Mouse (Mus musculus) midbrain, embryonic 11.5 days (tissue): ENCODE data around the gene 4933434E20Rik. TPM values are rescaled to one million over a fixed set of nuclear protein-coding genes. Genes with fewer than 3 reads are reported as not detected.

Experiments
- ATAC-seq: fragments of 200-750 bp; cut with Nextera tagmentation; 2 replicates; pipeline ENCODE4 v1.8.0; 2017; ENCODE audit warnings: moderate TSS enrichment, moderate library complexity; ENCODE audit not compliant: low FRiP score
- DNase-seq: peaks from one replicate; pipeline ENCODE4 v3.0.0; 2015; ENCODE audit warnings: low spot score; ENCODE audit errors: missing footprints
- H3K27ac ChIP-seq: fragments of 300-500 bp; sonication (generic); 2 replicates; pipeline ENCODE4 v1.5.1; 2014; ENCODE audit warnings: low read depth, low read length
- H3K27me3 ChIP-seq: fragments of 300-500 bp; sonication (generic); 2 replicates; pipeline ENCODE4 v1.6.1; 2014; ENCODE audit warnings: mild to moderate bottlenecking, low read length, moderate library complexity, mixed read lengths; ENCODE audit not compliant: control insufficient read depth, insufficient read depth
- H3K36me3 ChIP-seq: fragments of 300-500 bp; sonication (generic); 2 replicates; pipeline ENCODE4 v1.6.1; 2014; ENCODE audit warnings: mild to moderate bottlenecking, low read length, moderate library complexity, mixed read lengths; ENCODE audit not compliant: control insufficient read depth, insufficient read depth
- H3K4me1 ChIP-seq: fragments of 300-500 bp; sonication (generic); 2 replicates; pipeline ENCODE4 v1.6.1; 2014; ENCODE audit warnings: low read length; ENCODE audit not compliant: control insufficient read depth, insufficient read depth
- H3K4me2 ChIP-seq: fragments of 300-500 bp; sonication (generic); 2 replicates; pipeline ENCODE4 v1.6.1; 2014; ENCODE audit warnings: mild to moderate bottlenecking, moderate library complexity
- H3K4me3 ChIP-seq: fragments of 300-500 bp; sonication (generic); 2 replicates; pipeline ENCODE4 v1.5.1; 2014; ENCODE audit warnings: low read depth, low read length
- H3K9ac ChIP-seq: fragments of 300-500 bp; sonication (generic); 2 replicates; pipeline ENCODE4 v1.6.1; 2014; ENCODE audit warnings: low read length
- H3K9me3 ChIP-seq: fragments of 300-500 bp; sonication (generic); 2 replicates; pipeline ENCODE4 v1.6.1; 2016; ENCODE audit warnings: low read length; ENCODE audit not compliant: control insufficient read depth
- WGBS: fragments of 180-500 bp; shearing (Covaris S2); extraction: QIAGEN DNeasy Blood & Tissue Kit; methylation state at CpG from one replicate; pipeline ENCODE4 v1.1.7; 2014; 5-methylcytosine and 5-hydroxymethylcytosine counted together
- polyA plus RNA-seq: library from polyadenylated mRNA; unstranded; fragments of >200 nt; fragmentation: Nextera tagmentation; extraction: Ambion mirVana; gene quantifications from 2 replicates; pipeline ENCODE4 v1.2.1, GENCODE M21; 2014

The 4933434E20Rik gene
- polyA plus RNA-seq, 1 experiment from 2014 or later: 207 TPM

- no peaks in the 10 kb centered on the region for H3K9me3 ChIP-seq
- peaks cover 3% of the 10 kb centered on the region for H3K36me3 ChIP-seq
- H3K27me3 ChIP-seq: no peaks in the 10 kb centered on the region
- ATAC-seq (no peak), DNase-seq (no peak)
- 93% methylated on average over 6 of the region's 6 CpGs for WGBS
- no peak overlapping the region for H3K4me2 ChIP-seq
- no peaks in the 10 kb centered on the region for H3K4me1 ChIP-seq
- no peak overlapping the region for H3K9ac ChIP-seq
- H3K27ac ChIP-seq: no peak overlapping the region
- H3K4me3 ChIP-seq: no peak overlapping the region
Observed at GRCm38 (mm10) chr3:90061549-90061948, 10.1 kb downstream of the 4933434E20Rik start.

DNA sequence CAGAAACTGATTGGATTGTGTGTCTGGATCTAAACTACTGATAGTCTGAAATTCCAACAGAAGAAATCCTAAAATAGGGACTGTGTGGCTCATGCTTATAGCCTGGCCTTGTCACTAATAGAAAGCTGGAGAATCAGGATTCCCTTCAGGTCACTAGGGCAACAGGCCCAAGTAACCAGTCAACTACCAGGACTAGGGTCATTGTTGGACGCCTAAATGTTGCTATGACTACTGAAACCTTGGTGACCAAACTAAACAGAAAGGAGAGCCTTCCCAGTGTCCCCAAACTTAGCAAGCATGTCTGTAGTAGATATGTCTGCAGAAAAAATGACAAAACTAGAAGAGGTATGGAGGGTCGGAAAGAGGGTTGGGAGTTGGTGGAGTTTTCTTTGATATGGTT lies 11.1 kb downstream of the 4933434E20Rik start:
- Histone ChIP-seq H3K9ac (no peak overlapping the region), H3K4me2 (no peak overlapping the region), H3K4me3 (no peak overlapping the region), H3K27ac (no peak overlapping the region), H3K4me1 (no peaks in the 10 kb centered on the region), H3K36me3 (peaks cover 2% of the 10 kb centered on the region; the same call in 1 of the 2 replicates), H3K9me3 (no peaks in the 10 kb centered on the region), H3K27me3 (no peaks in the 10 kb centered on the region)
- DNase-seq (no peak), ATAC-seq (no peak)
- 54% methylated on average over 2 of the region's 2 CpGs for WGBS

GRCm38 (mm10) chr3:90064383-90064782 lies 12.9 kb downstream of the 4933434E20Rik start:
- 86% methylated on average over 3 of the region's 3 CpGs for WGBS

GRCm38 (mm10) chr3:90065553-90065952 lies 14.1 kb downstream of the 4933434E20Rik start:
- no peak for ATAC-seq
- WGBS: 70% methylated on average over 3 of the region's 3 CpGs
- H3K4me1 ChIP-seq: no peaks in the 10 kb centered on the region
- H3K9ac ChIP-seq: no peak overlapping the region
- H3K27me3 ChIP-seq: no peaks in the 10 kb centered on the region
- H3K4me3 ChIP-seq: no peak overlapping the region
- peaks cover 2% of the 10 kb centered on the region; the same call in 1 of the 2 replicates for H3K36me3 ChIP-seq
- H3K27ac ChIP-seq: no peak overlapping the region
- H3K4me2 ChIP-seq: no peak overlapping the region
- DNase-seq: peak; percentile 94
- H3K9me3 ChIP-seq: no peaks in the 10 kb centered on the region

More at GRCm38 (mm10) chr3:90064383-90064782, 12.9 kb downstream of the 4933434E20Rik start:
- no peak for ATAC-seq
- Histone ChIP-seq H3K4me1 (no peaks in the 10 kb centered on the region), H3K36me3 (peaks cover 2% of the 10 kb centered on the region; the same call in 1 of the 2 replicates), H3K9me3 (no peaks in the 10 kb centered on the region), H3K27me3 (no peaks in the 10 kb centered on the region), H3K27ac (no peak overlapping the region), H3K9ac (no peak overlapping the region), H3K4me2 (no peak overlapping the region), H3K4me3 (no peak overlapping the region)
- DNase-seq: no peak

GRCm38 (mm10) chr3:90067851-90068250 lies 16.4 kb downstream of the 4933434E20Rik start:
- no peaks in the 10 kb centered on the region for H3K4me1 ChIP-seq
- ATAC-seq: no peak
- 89% methylated on average over 4 of the region's 4 CpGs for WGBS
- no peak overlapping the region for H3K4me3 ChIP-seq
- no peak overlapping the region for H3K4me2 ChIP-seq
- no peaks in the 10 kb centered on the region for H3K9me3 ChIP-seq
- H3K27ac ChIP-seq: no peak overlapping the region
- no peak for DNase-seq
- 0 out of 2 replicates have a peak, but pooled peaks cover 2% of the 10 kb centered on the region for H3K36me3 ChIP-seq
- H3K27me3 ChIP-seq: no peaks in the 10 kb centered on the region
- H3K9ac ChIP-seq: no peak overlapping the region

DNA sequence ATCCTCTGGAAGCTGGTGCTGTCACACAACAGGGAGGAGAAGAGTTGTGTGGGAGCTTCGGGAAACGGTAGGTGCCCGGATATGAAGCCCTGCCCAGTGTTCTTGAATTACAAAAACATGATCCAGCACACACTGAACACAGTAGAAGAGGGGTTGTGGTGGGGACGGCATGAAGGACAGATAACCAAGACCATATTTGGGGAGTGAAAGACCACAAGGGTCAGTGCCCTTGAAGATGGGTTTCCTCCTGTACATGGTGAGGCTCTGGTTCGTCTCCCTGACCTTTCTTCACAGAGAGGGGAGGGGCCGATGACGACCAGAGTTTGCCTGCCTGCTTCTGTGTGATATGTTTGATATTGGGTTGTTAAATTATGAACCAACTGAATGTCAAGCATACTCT lies 18.3 kb downstream of the 4933434E20Rik start:
- no peak overlapping the region for H3K27ac ChIP-seq
- no peak overlapping the region for H3K9ac ChIP-seq
- no peaks in the 10 kb centered on the region for H3K27me3 ChIP-seq
- ATAC-seq (no peak), DNase-seq (no peak)
- no peaks in the 10 kb centered on the region for H3K4me1 ChIP-seq
- 85% methylated on average over 7 of the region's 7 CpGs for WGBS
- no peak overlapping the region for H3K4me2 ChIP-seq
- 0 out of 2 replicates have a peak, but pooled peaks cover 2% of the 10 kb centered on the region for H3K36me3 ChIP-seq
- no peak overlapping the region for H3K4me3 ChIP-seq
- H3K9me3 ChIP-seq: no peaks in the 10 kb centered on the region

DNA sequence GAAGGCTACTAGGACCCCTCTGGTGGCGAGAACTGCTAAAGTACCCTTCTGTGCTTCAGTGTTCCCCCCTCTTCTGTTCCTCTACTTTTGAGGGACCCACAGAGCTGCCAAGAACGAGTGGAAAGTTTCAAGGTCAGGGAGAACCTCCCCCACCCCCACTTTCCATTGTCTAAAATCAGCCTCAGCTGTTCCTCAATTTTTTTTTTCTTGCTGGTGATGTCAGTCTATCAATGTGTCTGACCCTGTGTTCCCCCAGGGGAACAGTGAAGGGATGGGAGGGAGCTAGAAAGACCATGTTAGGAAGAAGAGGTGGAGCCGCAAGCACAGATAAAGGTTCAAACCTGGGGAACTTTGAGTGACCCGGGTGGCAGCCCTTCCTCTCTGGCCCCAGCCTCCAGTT lies 20.9 kb downstream of the 4933434E20Rik start, which contains the start of gene Tpm3:
Tpm3 (plus strand) TSS at position 356 of the 400 bp plus-strand sequence.
- H3K4me3 ChIP-seq: no peak within 1 kb of the TSS
- peaks cover 6% of the 10 kb centered on the region for H3K4me1 ChIP-seq
- no peaks in the 10 kb centered on the region for H3K9me3 ChIP-seq
- no peak within 1 kb of the TSS for H3K27ac ChIP-seq
- ATAC-seq (no peak), DNase-seq (no peak)
- no peak within 1 kb of the TSS for H3K4me2 ChIP-seq
- 86% methylated on average over 4 of the region's 4 CpGs for WGBS
- no peak within 1 kb of the TSS for H3K9ac ChIP-seq
- no peaks in the 10 kb centered on the region for H3K27me3 ChIP-seq
- H3K36me3 ChIP-seq: no peaks in the 10 kb centered on the region

- peak overlapping the region; percentile 2; the same call in 1 of the 2 replicates for H3K4me2 ChIP-seq
- peaks cover 23% of the 10 kb centered on the region for H3K4me1 ChIP-seq
- ATAC-seq: no peak
- 5% methylated on average over 5 of the region's 5 CpGs for WGBS
- no peak overlapping the region for H3K4me3 ChIP-seq
- DNase-seq: peak; percentile 98
- no peak overlapping the region for H3K9ac ChIP-seq
- no peaks in the 10 kb centered on the region for H3K27me3 ChIP-seq
- H3K9me3 ChIP-seq: no peaks in the 10 kb centered on the region
- H3K36me3 ChIP-seq: no peaks in the 10 kb centered on the region
- H3K27ac ChIP-seq: no peak overlapping the region
Observed at GRCm38 (mm10) chr3:90076921-90077716, 25.7 kb downstream of the 4933434E20Rik start.

- 59% methylated on average over 5 of the region's 5 CpGs for WGBS
- DNase-seq (no peak), ATAC-seq (no peak)
- H3K4me3 ChIP-seq: no peak overlapping the region
- no peak overlapping the region for H3K4me2 ChIP-seq
- H3K9ac ChIP-seq: no peak overlapping the region
- peaks cover 27% of the 10 kb centered on the region for H3K4me1 ChIP-seq
- H3K36me3 ChIP-seq: no peaks in the 10 kb centered on the region
- H3K9me3 ChIP-seq: no peaks in the 10 kb centered on the region
- H3K27ac ChIP-seq: no peak overlapping the region
- no peaks in the 10 kb centered on the region for H3K27me3 ChIP-seq
Observed at GRCm38 (mm10) chr3:90078224-90078623, 26.8 kb downstream of the 4933434E20Rik start.
